Mouse (Mus musculus) embryonic stem cell, embryonic (primary cell): ENCODE measurements around the gene Ptgfr.

Source experiments
- CTCF ChIA-PET, 4 experiments: fragments of 300-600 bp in 2 of 4; fragments of 350-600 bp in 2 of 4; sonication (Branson Sonifier 250); formaldehyde crosslinking; loops; one replicate each; lab custom pipeline; 2022; ENCODE audit warnings: inconsistent platforms in 2 of 4; lab: Charles Lee
- POLR2A ChIA-PET, 4 experiments: fragments of 300-600 bp in 2 of 4; fragments of 350-600 bp in 2 of 4; sonication (Branson Sonifier 250); formaldehyde crosslinking; loops; one replicate each; lab custom pipeline; 2022; ENCODE audit warnings: antibody characterized with exemption in 4 of 4, inconsistent platforms in 1 of 4; lab: Charles Lee

Gene Ptgfr

GRCm38 (mm10) chr3:151775089-151775488 lies 62.3 kb downstream of the Ptgfr start:
- ChIA-PET CTCF (interaction anchor here in 3 of 4 experiments (0.6 to 0.9 kb wide), 3 partner anchors 314 to 330 kb away, joined by 3 to 5 read pairs (median 4); no protein-coding TSS in a partner anchor), POLR2A (no interaction called here)

DNA sequence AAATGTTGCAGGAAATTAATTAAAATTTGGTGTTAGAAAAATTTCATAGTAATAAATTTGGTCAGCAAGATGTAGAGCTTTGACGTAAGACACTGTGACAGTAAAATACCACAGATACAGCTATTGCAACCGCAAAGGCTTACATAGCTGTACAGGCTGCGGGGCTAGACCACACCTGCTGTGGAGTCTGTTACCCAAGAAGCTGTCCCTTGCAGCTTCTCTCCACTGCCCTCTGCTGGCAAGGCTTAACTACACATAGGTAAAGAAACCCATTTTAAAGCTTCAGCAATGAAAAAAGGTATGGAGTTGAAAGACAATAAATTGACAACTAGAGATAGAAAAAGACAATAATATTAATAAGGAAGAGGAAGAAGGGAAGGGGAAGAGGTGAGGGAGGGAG lies 66.4 kb downstream of the Ptgfr start:
- ChIA-PET CTCF (interaction anchor here (0.6 to 1.6 kb wide), 37 partner anchors 8 to 522 kb away, joined by 3 to 17 read pairs (median 3); partner anchors contain the start of gene Ifi44l (in 2 of the 4)), POLR2A (interaction anchor here in 2 of 4 experiments (0.6 to 1.3 kb wide), 3 partner anchors 36 to 1698 kb away, joined by 3 to 4 read pairs (median 3); no protein-coding TSS in a partner anchor)

- ChIA-PET POLR2A (no interaction called here), CTCF (no interaction called here)
Observed at GRCm38 (mm10) chr3:151749737-151750136, 87.7 kb downstream of the Ptgfr start, which contains the start of gene Ifi44. Ifi44 (minus strand) TSS chr3:151749960.

DNA sequence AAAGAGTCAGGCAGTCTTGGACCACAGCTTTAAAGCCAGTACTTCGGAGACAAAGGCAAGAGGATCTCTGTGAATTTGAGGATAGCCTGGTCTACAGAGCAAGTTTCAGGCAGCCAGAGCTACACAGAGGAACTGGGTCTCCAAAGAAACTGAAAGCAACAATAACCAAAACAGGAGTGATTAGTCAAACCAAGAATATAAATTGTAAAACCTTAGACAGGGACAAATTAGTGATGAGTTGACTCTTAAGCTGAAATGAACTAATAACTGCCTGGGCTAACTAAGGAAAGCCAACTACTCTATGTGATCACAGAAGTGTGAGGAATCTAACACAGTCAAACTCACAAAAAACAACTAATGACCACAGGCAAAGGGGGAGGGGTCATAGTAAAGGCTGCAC lies 88.9 kb downstream of the Ptgfr start:
- CTCF ChIA-PET = no interaction called here
- POLR2A ChIA-PET = no interaction called here
